12 mouse cellular contexts compared by ENCODE assay signal in the genomic region with DNA sequence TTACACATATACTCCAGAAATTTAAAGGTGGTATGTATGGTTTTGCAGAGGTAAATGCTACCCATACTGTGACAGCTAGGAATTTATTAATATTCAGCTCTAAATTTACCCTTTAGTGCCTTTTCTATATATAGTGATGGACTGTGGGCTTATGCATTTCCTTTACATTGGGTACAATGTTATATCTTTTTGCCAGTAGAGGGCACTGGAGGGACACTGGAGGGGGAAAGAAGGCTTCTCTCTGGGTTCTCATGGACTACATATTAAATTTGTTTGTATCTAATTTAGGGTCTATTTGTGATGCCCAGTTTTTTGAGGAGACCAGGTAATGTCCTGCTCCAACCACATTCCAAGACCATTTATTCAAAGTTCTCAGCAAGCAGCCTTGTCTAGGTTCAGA.
DNase-seq lines count a peak whose midpoint lies in the region; ATAC-seq and TF ChIP-seq lines count a peak whose summit lies in the region.
"Had no signal": no experiment of that assay in that cellular context is flagged by ENCODE, and none has a peak within 500 bp of the region (broad histone marks: within the 10 kb centered on the region; RNA-seq: fewer than 3 reads in every experiment).

No protein-coding gene starts in this region.

- H3K4me1 ChIP-seq in liver, embryonic 14.5 days (replicated peaks; ENCODE audit: control insufficient read depth in 2 of 2, insufficient read depth in 2 of 2, low read length in 1 of 2), result no peaks in the 10 kb centered on the region
- H3K4me1 ChIP-seq in liver, embryonic 11.5 days (replicated peaks; ENCODE audit: control insufficient read depth, insufficient read depth, low read length), result no peaks in the 10 kb centered on the region
- H3K4me1 ChIP-seq: heart, embryonic 15.5 days; liver, embryonic 12.5 days had no signal

- no peak for ATAC-seq in liver, embryonic 14.5 days (ENCODE audit: insufficient read depth)
- ATAC-seq in liver, embryonic 11.5 days (replicated peaks; ENCODE audit: low FRiP score), result no peak
- ATAC-seq in megakaryocyte progenitor cell, adult 5-6 weeks (replicated peaks; ENCODE audit: poor library complexity), result peak; percentile 83
- ATAC-seq: liver, embryonic 12.5 days had no signal

- peak; percentile 20; the same call in 1 of the 2 replicates for TF ChIP-seq CTCF in liver, embryonic 14.5 days (IDR thresholded peaks at IDR 0.05; ENCODE audit: low read depth)

- H3K36me3 ChIP-seq in liver, embryonic 14.5 days (replicated peaks; ENCODE audit: control insufficient read depth, insufficient read depth, low read depth), result no peaks in the 10 kb centered on the region
- no peaks in the 10 kb centered on the region for H3K36me3 ChIP-seq in liver, embryonic 11.5 days (ENCODE audit: control insufficient read depth, insufficient read depth, low read length)
- H3K36me3 ChIP-seq: heart, embryonic 15.5 days; liver, embryonic 12.5 days had no signal

- no peak for TF ChIP-seq EP300 in liver, embryonic 14.5 days (IDR thresholded peaks at IDR 0.05; ENCODE audit: low read depth)

- peak; percentile 10 to 45 for DNase-seq in cerebellum, postnatal 10 days
- DNase-seq in cerebellum, adult 18-20 months, result no peak
- DNase-seq in liver, embryonic 14.5 days (ENCODE audit: low read depth in 3 of 3, low spot score in 3 of 3), result no peak
- no peak for DNase-seq in liver, embryonic 11.5 days (ENCODE audit: low spot score)
- DNase-seq in adipocyte (ENCODE audit: low spot score), result peak; percentile 7
- no peak for DNase-seq in left cerebral cortex, adult 11 months (ENCODE audit: low spot score)
- DNase-seq in layer of hippocampus, postnatal 36 days, result no peak
- DNase-seq: kidney, postnatal 4 days had no signal

- H3K9me3 ChIP-seq in liver, embryonic 14.5 days (ENCODE audit: control insufficient read depth, low read length), result no peaks in the 10 kb centered on the region
- H3K9me3 ChIP-seq in liver, embryonic 11.5 days (ENCODE audit: control insufficient read depth, low read length), result no peaks in the 10 kb centered on the region
- H3K9me3 ChIP-seq: heart, embryonic 15.5 days; liver, embryonic 12.5 days had no signal

- no peaks in the 10 kb centered on the region for H3K27me3 ChIP-seq in liver, embryonic 14.5 days (ENCODE audit: control insufficient read depth, insufficient read depth, low read length)
- no peaks in the 10 kb centered on the region for H3K27me3 ChIP-seq in liver, embryonic 11.5 days (replicated peaks; ENCODE audit: control insufficient read depth, insufficient read depth, low read length)
- H3K27me3 ChIP-seq: heart, embryonic 15.5 days; liver, embryonic 12.5 days had no signal

- H3K4me2 ChIP-seq in liver, embryonic 14.5 days (ENCODE audit: low read depth), result no peak overlapping the region
- H3K4me2 ChIP-seq in liver, embryonic 11.5 days, result no peak overlapping the region
- H3K4me2 ChIP-seq: heart, embryonic 15.5 days; liver, embryonic 12.5 days had no signal

- no peak overlapping the region for H3K27ac ChIP-seq in liver, embryonic 14.5 days
- no peak overlapping the region for H3K27ac ChIP-seq in liver, embryonic 11.5 days (ENCODE audit: low read depth, low read length)
- H3K27ac ChIP-seq: heart, embryonic 15.5 days; liver, embryonic 12.5 days had no signal

- H3K4me3 ChIP-seq in liver, embryonic 14.5 days (ENCODE audit: insufficient read depth in 1 of 2, low read depth in 2 of 2, low read length in 2 of 2), result no peak overlapping the region
- no peak overlapping the region for H3K4me3 ChIP-seq in liver, embryonic 11.5 days (ENCODE audit: low read depth, low read length)
- H3K4me3 ChIP-seq: erythroblast, embryonic 14.5 days; heart, embryonic 15.5 days; liver, embryonic 12.5 days had no signal

- H3K9ac ChIP-seq in liver, embryonic 14.5 days (replicated peaks), result no peak overlapping the region
- H3K9ac ChIP-seq in liver, embryonic 11.5 days (ENCODE audit: low read depth, low read length), result no peak overlapping the region
- H3K9ac ChIP-seq: heart, embryonic 15.5 days; liver, embryonic 12.5 days had no signal

Comparison
In these comparisons a context has a peak if more than half of its experiments do, and no peak if none do; other contexts are left out.
1. DNase-seq: peak in cerebellum, postnatal 10 days (2 of 2) and adipocyte (single experiment); none in cerebellum, adult 18-20 months (0 of 2), liver, embryonic 14.5 days (0 of 3), liver, embryonic 11.5 days (single experiment), left cerebral cortex, adult 11 months (single experiment) and layer of hippocampus, postnatal 36 days (0 of 2).